ENCODE assay signal across 10 mouse cellular contexts in the genomic region with DNA sequence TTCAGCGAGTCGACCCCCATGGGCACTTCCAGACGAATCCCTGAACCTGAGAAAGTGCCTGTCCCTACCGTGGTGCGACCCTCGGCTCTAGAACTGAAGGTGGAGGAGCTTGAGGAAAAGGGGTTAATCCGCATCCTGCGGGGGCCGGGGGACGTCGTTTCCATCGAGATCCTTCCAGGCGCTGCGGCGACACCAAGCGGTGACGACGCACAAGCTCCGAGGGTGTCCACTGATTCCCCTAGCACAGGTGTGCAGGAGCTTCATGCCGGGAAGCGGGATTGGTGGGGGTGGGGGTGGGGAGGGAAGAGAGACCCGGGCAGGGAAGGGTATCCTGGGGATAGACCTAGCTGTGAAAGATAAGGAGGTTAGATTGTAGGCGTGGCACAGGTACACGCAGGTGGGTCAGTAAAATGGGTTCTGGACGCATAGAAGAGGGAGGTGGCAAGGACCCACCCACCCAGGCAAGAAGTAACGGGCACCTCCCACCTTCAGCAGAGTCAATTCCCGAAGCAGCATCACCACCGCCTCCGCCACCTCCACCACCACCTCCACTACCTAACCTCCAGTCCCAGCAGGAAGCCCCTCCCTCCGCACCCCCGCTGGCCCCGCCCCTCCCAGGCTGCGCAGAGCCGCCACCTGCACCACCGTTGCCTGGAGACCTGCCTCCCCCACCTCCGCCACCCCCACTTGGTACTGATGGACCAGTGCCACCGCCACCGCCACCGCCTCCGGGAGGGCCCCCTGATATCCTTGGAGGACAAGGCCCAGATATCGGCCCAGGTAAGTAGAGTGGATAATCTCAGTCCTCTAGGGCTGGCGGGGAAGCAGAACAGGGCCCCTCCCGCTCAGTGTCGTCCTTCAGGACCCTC. TPM values are rescaled to one million over a fixed set of nuclear protein-coding genes. Genes with fewer than 3 reads are reported as not detected.
A peak's percentile ranks its signal among the peaks of the same experiment; 100 is the strongest.
DNase-seq lines count a peak whose midpoint lies in the region; ATAC-seq and TF ChIP-seq lines count a peak whose summit lies in the region.
"Had no signal": no experiment of that assay in that cellular context is flagged by ENCODE, and none has a peak within 500 bp of the region (broad histone marks: within the 10 kb centered on the region; RNA-seq: fewer than 3 reads in every experiment).

No protein-coding gene starts in this region.

- peak overlapping the region; percentile 70 for H3K4me3 ChIP-seq in E14TG2a.4 (replicated peaks; ENCODE audit: low read length)
- H3K4me3 ChIP-seq in embryonic facial prominence, embryonic 12.5 days, result peak overlapping the region; percentile 18; the same call in 1 of the 2 replicates
- peak overlapping the region; percentile 29 for H3K4me3 ChIP-seq in hindbrain, postnatal 0 days (ENCODE audit: low read length)
- H3K4me3 ChIP-seq in stomach, postnatal 0 days (ENCODE audit: low read depth, low read length), result peak overlapping the region; percentile 3; the same call in 1 of the 2 replicates

- 6% methylated on average over 40 of the region's 44 CpGs for WGBS in embryonic facial prominence, embryonic 12.5 days
- 9% methylated on average over 43 of the region's 44 CpGs for WGBS in hindbrain, postnatal 0 days
- WGBS in stomach, postnatal 0 days, result 9% methylated on average over 39 of the region's 44 CpGs

- peaks cover 44% of the 10 kb centered on the region for H3K4me1 ChIP-seq in E14TG2a.4 (replicated peaks; ENCODE audit: low read depth, low read length)
- H3K4me1 ChIP-seq in embryonic facial prominence, embryonic 12.5 days, result peaks cover 8% of the 10 kb centered on the region; the same call in 1 of the 2 replicates
- H3K4me1 ChIP-seq in hindbrain, postnatal 0 days (ENCODE audit: insufficient read depth, low read length), result 0 out of 2 replicates have a peak, but pooled peaks cover 8% of the 10 kb centered on the region
- H3K4me1 ChIP-seq in stomach, postnatal 0 days (replicated peaks; ENCODE audit: control insufficient read depth, insufficient read depth), result no peaks in the 10 kb centered on the region

- peaks cover 24% of the 10 kb centered on the region for H3K36me3 ChIP-seq in E14TG2a.4 (ENCODE audit: insufficient read depth, low read length)
- H3K36me3 ChIP-seq in embryonic facial prominence, embryonic 12.5 days, result no peaks in the 10 kb centered on the region
- H3K36me3 ChIP-seq in hindbrain, postnatal 0 days (ENCODE audit: insufficient read depth, low read length), result peaks cover 11% of the 10 kb centered on the region; the same call in 1 of the 2 replicates
- no peaks in the 10 kb centered on the region for H3K36me3 ChIP-seq in stomach, postnatal 0 days (ENCODE audit: control insufficient read depth, insufficient read depth, low read length)

- DNase-seq in adrenal gland, postnatal 25 days, result peak; percentile 42
- DNase-seq in adrenal gland, adult 2 months, result no peak
- peak; percentile 83 for DNase-seq in hindbrain, postnatal 0 days (ENCODE audit: low spot score)
- peak; percentile 23 for DNase-seq in mesoderm, embryonic 11.5 days (ENCODE audit: low read depth, low spot score)
- peak; percentile 50 for DNase-seq in stomach, postnatal 0 days (ENCODE audit: low spot score)
- no peak for DNase-seq in gastrocnemius, postnatal 4 days (ENCODE audit: low spot score in 2 of 2)

- ATAC-seq in embryonic facial prominence, embryonic 12.5 days (ENCODE audit: insufficient number of reproducible peaks, insufficient read depth, low FRiP score, low TSS enrichment), result no peak; the same call in 1 of the 2 replicates
- ATAC-seq in hindbrain, postnatal 0 days, result peak; percentile 68; the same call in 1 of the 2 replicates
- ATAC-seq in stomach, postnatal 0 days (ENCODE audit: low FRiP score, low TSS enrichment), result 0 out of 2 replicates have a peak, but pooled peaks have one; percentile 21

- no peak overlapping the region for H3K27ac ChIP-seq in embryonic facial prominence, embryonic 12.5 days
- no peak overlapping the region for H3K27ac ChIP-seq in hindbrain, postnatal 0 days
- no peak overlapping the region for H3K27ac ChIP-seq in stomach, postnatal 0 days (replicated peaks)
- H3K27ac ChIP-seq: macrophage had no signal

- TF ChIP-seq EP300 in stomach, postnatal 0 days (optimal IDR thresholded peaks at IDR 0.05), result no peak

- no peaks in the 10 kb centered on the region for H3K9me3 ChIP-seq in E14TG2a.4 (ENCODE audit: low read length)
- no peaks in the 10 kb centered on the region for H3K9me3 ChIP-seq in embryonic facial prominence, embryonic 12.5 days
- no peaks in the 10 kb centered on the region for H3K9me3 ChIP-seq in hindbrain, postnatal 0 days (ENCODE audit: low read length)
- no peaks in the 10 kb centered on the region for H3K9me3 ChIP-seq in stomach, postnatal 0 days (ENCODE audit: control insufficient read depth, low read length)

- 0 out of 2 replicates have a peak overlapping the region, but pooled peaks have one; percentile 12 for H3K9ac ChIP-seq in embryonic facial prominence, embryonic 12.5 days
- peak overlapping the region; percentile 33; the same call in 1 of the 2 replicates for H3K9ac ChIP-seq in hindbrain, postnatal 0 days (replicated peaks; ENCODE audit: low read length)
- no peak overlapping the region for H3K9ac ChIP-seq in stomach, postnatal 0 days (ENCODE audit: low read length)

- H3K27me3 ChIP-seq in E14TG2a.4 (ENCODE audit: insufficient read depth, low read length), result peaks cover 84% of the 10 kb centered on the region
- H3K27me3 ChIP-seq in embryonic facial prominence, embryonic 12.5 days, result peaks cover 87% of the 10 kb centered on the region
- H3K27me3 ChIP-seq in hindbrain, postnatal 0 days (ENCODE audit: insufficient read depth, low read length), result peaks cover 9% of the 10 kb centered on the region; the same call in 1 of the 2 replicates
- H3K27me3 ChIP-seq in stomach, postnatal 0 days (ENCODE audit: control insufficient read depth, insufficient read depth, low read length), result peaks cover 7% of the 10 kb centered on the region; the same call in 1 of the 2 replicates

- H3K4me2 ChIP-seq in embryonic facial prominence, embryonic 12.5 days (replicated peaks), result peak overlapping the region; percentile 48
- peak overlapping the region; percentile 57 for H3K4me2 ChIP-seq in hindbrain, postnatal 0 days (ENCODE audit: low read depth, low read length)
- peak overlapping the region; percentile 28 for H3K4me2 ChIP-seq in stomach, postnatal 0 days (replicated peaks; ENCODE audit: low read depth)

- TF ChIP-seq CTCF in E14TG2a.4 (conservative IDR thresholded peaks at IDR 0.05; ENCODE audit: low read length), result no peak
- peak; percentile 70 for TF ChIP-seq CTCF in hindbrain, postnatal 0 days (IDR thresholded peaks at IDR 0.05; ENCODE audit: low read depth)
- peak; percentile 68 for TF ChIP-seq CTCF in stomach, postnatal 0 days (IDR thresholded peaks at IDR 0.05; ENCODE audit: low read depth)

RNA-seq across cellular contexts. Expression of a gene that starts 15.2 kb away (rescaled TPM):
- total RNA-seq in adrenal gland, postnatal 25 days (2021), result not detected in 2 replicates
- total RNA-seq in adrenal gland, adult 2 months (2021), result under 1 TPM; 0.45 to 0.52 TPM
- polyA plus RNA-seq in adrenal gland, adult 2 months (2012; rRNA removed), result 1.4 and 2.1 TPM in 2 replicates
- polyA plus RNA-seq in embryonic facial prominence, embryonic 12.5 days (2016; fragmentation: Nextera tagmentation; extraction: Ambion mirVana), result 0.95 and 1.1 TPM in 2 replicates
- not detected in 2 replicates for total RNA-seq in hindbrain, postnatal 0 days (2014; rRNA removed)
- 3.7 and 4.7 TPM in 2 replicates for polyA plus RNA-seq in hindbrain, postnatal 0 days (2015; fragmentation: Nextera tagmentation; extraction: Ambion mirVana)
- 1.0 and 1.7 TPM in 2 replicates for polyA plus RNA-seq in stomach, postnatal 0 days (2015; fragmentation: Nextera tagmentation; extraction: Ambion mirVana)
- not detected for total RNA-seq in gastrocnemius, postnatal 4 days (2021)
- total RNA-seq: common myeloid progenitor, adult 5-6 weeks had no signal
- polyA plus RNA-seq: macrophage had no signal

RNA-seq across cellular contexts. Expression of a gene that starts 22.3 kb away (rescaled TPM):
- 15.6 and 19.9 TPM in 2 replicates for total RNA-seq in adrenal gland, postnatal 25 days (2021)
- 10 to 100 TPM; 18.9 to 24.2 TPM for total RNA-seq in adrenal gland, adult 2 months (2021)
- 16.3 and 19.2 TPM in 2 replicates for polyA plus RNA-seq in adrenal gland, adult 2 months (2012; rRNA removed)
- 0.97 and 1.8 TPM in 2 replicates for polyA plus RNA-seq in embryonic facial prominence, embryonic 12.5 days (2016; fragmentation: Nextera tagmentation; extraction: Ambion mirVana)
- 12.8 and 15.5 TPM in 2 replicates for total RNA-seq in hindbrain, postnatal 0 days (2014; rRNA removed)
- 6.4 and 6.9 TPM in 2 replicates for polyA plus RNA-seq in hindbrain, postnatal 0 days (2015; fragmentation: Nextera tagmentation; extraction: Ambion mirVana)
- 0.86 and 1.1 TPM in 2 replicates for polyA plus RNA-seq in stomach, postnatal 0 days (2015; fragmentation: Nextera tagmentation; extraction: Ambion mirVana)
- total RNA-seq in gastrocnemius, postnatal 4 days (2021), result 1 to 10 TPM; 8.1 to 8.2 TPM

RNA-seq across cellular contexts. Expression of a gene that starts 25.0 kb away (rescaled TPM):
- total RNA-seq in adrenal gland, postnatal 25 days (2021), result not detected in 2 replicates
- not detected for total RNA-seq in adrenal gland, adult 2 months (2021)
- polyA plus RNA-seq in adrenal gland, adult 2 months (2012; rRNA removed), result not detected in 2 replicates
- not detected in 2 replicates for polyA plus RNA-seq in embryonic facial prominence, embryonic 12.5 days (2016; fragmentation: Nextera tagmentation; extraction: Ambion mirVana)
- total RNA-seq in hindbrain, postnatal 0 days (2014; rRNA removed), result 1.4 and 1.5 TPM in 2 replicates
- polyA plus RNA-seq in hindbrain, postnatal 0 days (2015; fragmentation: Nextera tagmentation; extraction: Ambion mirVana), result 1.6 TPM in 2 replicates
- polyA plus RNA-seq in stomach, postnatal 0 days (2015; fragmentation: Nextera tagmentation; extraction: Ambion mirVana), result not detected in 2 replicates
- total RNA-seq in gastrocnemius, postnatal 4 days (2021), result not detected
- polyA plus RNA-seq: macrophage had no signal

Comparison
In these comparisons a context has a peak if more than half of its experiments do, and no peak if none do; other contexts are left out.
1. DNase-seq: peak in adrenal gland, postnatal 25 days (single experiment), hindbrain, postnatal 0 days (single experiment), mesoderm, embryonic 11.5 days (single experiment) and stomach, postnatal 0 days (single experiment); none in adrenal gland, adult 2 months (single experiment) and gastrocnemius, postnatal 4 days (0 of 2).
2. H3K4me3 ChIP-seq: peak in every context shown above with its lines; median percentile 70 in E14TG2a.4; 29 in hindbrain, postnatal 0 days; 18 in embryonic facial prominence, embryonic 12.5 days; 3 in stomach, postnatal 0 days.
3. Peak in every context shown above with its lines, with median percentiles within 50 percentile points of each other: H3K4me2 ChIP-seq.